Mouse (Mus musculus): ENCODE measurements at regions not wholly inside any gene's neighbourhood (a gene's known extent, or its start where the extent isn't known, plus 50 kb on each side); places are given as distances from the start of the nearest gene placed in this dataset.

GRCm38 (mm10) chr9:61808351-61809225 lies 105.8 kb downstream of the Rplp1 start:
- no peaks in the 10 kb centered on the region for H3K36me3 ChIP-seq (ENCODE audit: control insufficient read depth, insufficient read depth, low read length)
- H3K4me1 ChIP-seq (replicated peaks; ENCODE audit: control insufficient read depth, insufficient read depth), result 0 out of 2 replicates have a peak, but pooled peaks cover 3% of the 10 kb centered on the region
- no peaks in the 10 kb centered on the region for H3K27me3 ChIP-seq (ENCODE audit: control insufficient read depth, insufficient read depth, low read length)
- no peak overlapping the region for H3K4me2 ChIP-seq (replicated peaks; ENCODE audit: low read depth)
- no peak overlapping the region for H3K4me3 ChIP-seq (ENCODE audit: low read depth, low read length)
- 0 out of 2 replicates have a peak overlapping the region, but pooled peaks have one; percentile 30 for H3K27ac ChIP-seq (replicated peaks)
- H3K9ac ChIP-seq (ENCODE audit: low read length), result no peak overlapping the region
- DNase-seq (ENCODE audit: low spot score), result peak; percentile 84
- WGBS, result 59% methylated on average over 12 of the region's 12 CpGs
- ATAC-seq (ENCODE audit: low FRiP score, low TSS enrichment), result peak; percentile 93
- no peaks in the 10 kb centered on the region for H3K9me3 ChIP-seq (ENCODE audit: control insufficient read depth, low read length)
- TF ChIP-seq EP300 (optimal IDR thresholded peaks at IDR 0.05) (no peak), CTCF (IDR thresholded peaks at IDR 0.05; ENCODE audit: low read depth) (no peak)

DNA sequence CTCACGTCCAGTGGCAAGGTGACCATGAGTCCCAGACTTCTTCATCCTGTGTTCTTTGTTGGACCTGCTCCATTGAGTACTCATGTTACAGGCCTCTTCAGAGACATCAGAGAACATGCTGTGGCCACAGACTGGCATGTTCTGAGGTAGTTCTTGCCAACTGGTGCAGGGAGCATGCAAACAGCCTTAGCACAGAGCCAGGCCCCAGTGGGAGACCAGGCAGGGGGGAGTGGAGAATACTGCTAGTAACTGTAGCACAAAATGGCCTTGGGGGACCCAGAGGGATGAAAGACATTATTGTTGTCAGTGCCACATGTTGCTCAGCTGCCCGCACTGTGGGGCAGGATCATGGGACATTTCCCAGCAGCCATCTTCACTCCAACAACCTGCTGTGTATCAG lies 108.4 kb downstream of the Rplp1 start:
- no peaks in the 10 kb centered on the region for H3K36me3 ChIP-seq (ENCODE audit: control insufficient read depth, insufficient read depth, low read length)
- DNase-seq (ENCODE audit: low spot score), result no peak
- H3K27ac ChIP-seq (replicated peaks), result no peak overlapping the region
- no peaks in the 10 kb centered on the region for H3K9me3 ChIP-seq (ENCODE audit: control insufficient read depth, low read length)
- TF ChIP-seq EP300 (optimal IDR thresholded peaks at IDR 0.05) (no peak), CTCF (IDR thresholded peaks at IDR 0.05; ENCODE audit: low read depth) (no peak)
- H3K4me2 ChIP-seq (replicated peaks; ENCODE audit: low read depth), result no peak overlapping the region
- no peak for ATAC-seq (ENCODE audit: low FRiP score, low TSS enrichment)
- 0 out of 2 replicates have a peak, but pooled peaks cover 3% of the 10 kb centered on the region for H3K4me1 ChIP-seq (replicated peaks; ENCODE audit: control insufficient read depth, insufficient read depth)
- no peak overlapping the region for H3K4me3 ChIP-seq (ENCODE audit: low read depth, low read length)
- WGBS, result 95% methylated on average over 2 of the region's 2 CpGs
- H3K27me3 ChIP-seq (ENCODE audit: control insufficient read depth, insufficient read depth, low read length), result no peaks in the 10 kb centered on the region
- no peak overlapping the region for H3K9ac ChIP-seq (ENCODE audit: low read length)

DNA sequence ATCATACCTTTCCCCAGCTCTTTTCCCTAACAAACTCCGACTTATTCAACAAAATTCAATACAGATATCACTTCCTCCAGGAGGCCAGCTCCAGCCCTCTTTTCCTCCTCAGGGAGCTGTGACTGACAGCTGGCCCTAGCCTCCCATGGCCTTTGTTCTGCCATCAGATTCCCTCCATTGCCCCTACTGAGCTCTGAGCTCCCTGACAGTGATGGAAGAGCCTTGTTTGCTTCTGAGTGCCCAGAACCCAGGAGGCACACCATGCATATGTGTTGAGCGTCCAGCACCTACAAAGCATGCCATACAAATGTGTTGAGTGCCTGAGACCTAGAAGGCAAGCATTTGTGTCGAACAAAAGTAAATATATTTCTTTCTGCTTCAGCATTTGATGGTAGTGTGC lies 110.8 kb downstream of the Rplp1 start:
- no peak for ATAC-seq (ENCODE audit: low FRiP score, low TSS enrichment)
- Histone ChIP-seq H3K27me3 (ENCODE audit: control insufficient read depth, insufficient read depth, low read length) (no peaks in the 10 kb centered on the region), H3K4me1 (replicated peaks; ENCODE audit: control insufficient read depth, insufficient read depth) (0 out of 2 replicates have a peak, but pooled peaks cover 3% of the 10 kb centered on the region), H3K4me2 (replicated peaks; ENCODE audit: low read depth) (no peak overlapping the region), H3K4me3 (ENCODE audit: low read depth, low read length) (no peak overlapping the region), H3K9ac (ENCODE audit: low read length) (no peak overlapping the region), H3K27ac (replicated peaks) (no peak overlapping the region), H3K9me3 (ENCODE audit: control insufficient read depth, low read length) (no peaks in the 10 kb centered on the region), H3K36me3 (ENCODE audit: control insufficient read depth, insufficient read depth, low read length) (no peaks in the 10 kb centered on the region)
- DNase-seq (ENCODE audit: low spot score), result no peak
- TF ChIP-seq EP300 (optimal IDR thresholded peaks at IDR 0.05) (no peak), CTCF (IDR thresholded peaks at IDR 0.05; ENCODE audit: low read depth) (no peak)
- WGBS, result 73% methylated on average over 3 of the region's 3 CpGs

- Histone ChIP-seq H3K36me3 (ENCODE audit: control insufficient read depth, insufficient read depth, low read length) (no peaks in the 10 kb centered on the region), H3K4me2 (replicated peaks; ENCODE audit: low read depth) (no peak overlapping the region), H3K9ac (ENCODE audit: low read length) (no peak overlapping the region), H3K27ac (replicated peaks) (no peak overlapping the region), H3K9me3 (ENCODE audit: control insufficient read depth, low read length) (no peaks in the 10 kb centered on the region), H3K4me1 (replicated peaks; ENCODE audit: control insufficient read depth, insufficient read depth) (no peaks in the 10 kb centered on the region), H3K27me3 (ENCODE audit: control insufficient read depth, insufficient read depth, low read length) (no peaks in the 10 kb centered on the region), H3K4me3 (ENCODE audit: low read depth, low read length) (no peak overlapping the region)
- WGBS, result 53% methylated on average over 5 of the region's 5 CpGs
- TF ChIP-seq CTCF (IDR thresholded peaks at IDR 0.05; ENCODE audit: low read depth) (no peak), EP300 (optimal IDR thresholded peaks at IDR 0.05) (no peak)
- ATAC-seq (ENCODE audit: low FRiP score, low TSS enrichment), result no peak
- no peak for DNase-seq (ENCODE audit: low spot score)
Measured at GRCm38 (mm10) chr9:61802694-61803093, 111.6 kb downstream of the Rplp1 start.

GRCm38 (mm10) chr9:61799535-61799934 lies 114.8 kb downstream of the Rplp1 start:
- 33% methylated on average over 1 of the region's 1 CpGs for WGBS
- H3K4me2 ChIP-seq (replicated peaks; ENCODE audit: low read depth), result no peak overlapping the region
- no peak overlapping the region for H3K27ac ChIP-seq (replicated peaks)
- no peak overlapping the region for H3K9ac ChIP-seq (ENCODE audit: low read length)
- TF ChIP-seq EP300 (optimal IDR thresholded peaks at IDR 0.05), result no peak
- TF ChIP-seq CTCF (IDR thresholded peaks at IDR 0.05; ENCODE audit: low read depth), result no peak
- DNase-seq (ENCODE audit: low spot score) (no peak), ATAC-seq (ENCODE audit: low FRiP score, low TSS enrichment) (no peak)
- H3K36me3 ChIP-seq (ENCODE audit: control insufficient read depth, insufficient read depth, low read length), result no peaks in the 10 kb centered on the region
- H3K4me1 ChIP-seq (replicated peaks; ENCODE audit: control insufficient read depth, insufficient read depth), result no peaks in the 10 kb centered on the region
- H3K4me3 ChIP-seq (ENCODE audit: low read depth, low read length), result no peak overlapping the region
- H3K9me3 ChIP-seq (ENCODE audit: control insufficient read depth, low read length), result no peaks in the 10 kb centered on the region
- no peaks in the 10 kb centered on the region for H3K27me3 ChIP-seq (ENCODE audit: control insufficient read depth, insufficient read depth, low read length)

GRCm38 (mm10) chr9:61795910-61796309 lies 118.4 kb downstream of the Rplp1 start:
- H3K4me3 ChIP-seq (ENCODE audit: low read depth, low read length), result no peak overlapping the region
- DNase-seq (ENCODE audit: low spot score) (peak; percentile 35), ATAC-seq (ENCODE audit: low FRiP score, low TSS enrichment) (peak; percentile 57; the same call in 1 of the 2 replicates)
- no peak for TF ChIP-seq EP300 (optimal IDR thresholded peaks at IDR 0.05)
- TF ChIP-seq CTCF (IDR thresholded peaks at IDR 0.05; ENCODE audit: low read depth), result no peak
- no peaks in the 10 kb centered on the region for H3K27me3 ChIP-seq (ENCODE audit: control insufficient read depth, insufficient read depth, low read length)
- H3K27ac ChIP-seq (replicated peaks), result no peak overlapping the region
- H3K9ac ChIP-seq (ENCODE audit: low read length), result no peak overlapping the region
- no peaks in the 10 kb centered on the region for H3K36me3 ChIP-seq (ENCODE audit: control insufficient read depth, insufficient read depth, low read length)
- no peaks in the 10 kb centered on the region for H3K4me1 ChIP-seq (replicated peaks; ENCODE audit: control insufficient read depth, insufficient read depth)
- H3K9me3 ChIP-seq (ENCODE audit: control insufficient read depth, low read length), result peaks cover 3% of the 10 kb centered on the region; the same call in 1 of the 2 replicates
- no peak overlapping the region for H3K4me2 ChIP-seq (replicated peaks; ENCODE audit: low read depth)
- whole genome bisulfite sequencing, result 68% methylated on average over 5 of the region's 5 CpGs

Data from stomach, postnatal 0 days (tissue).